Mouse (Mus musculus): ENCODE data around the gene Slc25a21. TPM values are rescaled to one million over a fixed set of nuclear protein-coding genes. Genes with fewer than 3 reads are reported as not detected.

Slc25a21 gene
- polyA plus RNA-seq, 1 experiment from 2014 or later: 3.2 TPM

- ATAC-seq (ENCODE audit: insufficient read depth, low FRiP score, low read depth): no peak
- WGBS: 86% methylated on average over 6 of the region's 6 CpGs
These were observed 222.0 kb downstream of the Slc25a21 start for GRCm38 (mm10) chr12:56975256-56975655.

GRCm38 (mm10) chr12:56963236-56963635, 234.0 kb downstream of the Slc25a21 start:
- no peaks in the 10 kb centered on the region for H3K36me3 ChIP-seq
- H3K4me1 ChIP-seq: 0 out of 2 replicates have a peak, but pooled peaks cover 8% of the 10 kb centered on the region
- H3K27me3 ChIP-seq (replicated peaks): no peaks in the 10 kb centered on the region
- H3K9ac ChIP-seq: no peak overlapping the region
- no peak for ATAC-seq (ENCODE audit: insufficient read depth, low FRiP score, low read depth)
- no peaks in the 10 kb centered on the region for H3K9me3 ChIP-seq
- WGBS: 41% methylated on average over 4 of the region's 4 CpGs
- H3K4me2 ChIP-seq: no peak overlapping the region
- H3K27ac ChIP-seq: no peak overlapping the region
- no peak overlapping the region for H3K4me3 ChIP-seq (replicated peaks)

More at GRCm38 (mm10) chr12:56975256-56975655, 222.0 kb downstream of the Slc25a21 start:
- H3K27ac ChIP-seq: no peak overlapping the region
- H3K9ac ChIP-seq: no peak overlapping the region
- no peak overlapping the region for H3K4me3 ChIP-seq (replicated peaks)
- H3K9me3 ChIP-seq: no peaks in the 10 kb centered on the region
- H3K27me3 ChIP-seq (replicated peaks): no peaks in the 10 kb centered on the region
- H3K36me3 ChIP-seq: no peaks in the 10 kb centered on the region
- no peak overlapping the region for H3K4me2 ChIP-seq
- no peaks in the 10 kb centered on the region for H3K4me1 ChIP-seq

- H3K4me3 ChIP-seq (replicated peaks): peak overlapping the region; percentile 14; the same call in 1 of the 2 replicates
- no peak; the same call in 1 of the 2 replicates for ATAC-seq (ENCODE audit: insufficient read depth, low FRiP score, low read depth)
These were observed 237.8 kb downstream of the Slc25a21 start for GRCm38 (mm10) chr12:56959230-56960051.

DNA sequence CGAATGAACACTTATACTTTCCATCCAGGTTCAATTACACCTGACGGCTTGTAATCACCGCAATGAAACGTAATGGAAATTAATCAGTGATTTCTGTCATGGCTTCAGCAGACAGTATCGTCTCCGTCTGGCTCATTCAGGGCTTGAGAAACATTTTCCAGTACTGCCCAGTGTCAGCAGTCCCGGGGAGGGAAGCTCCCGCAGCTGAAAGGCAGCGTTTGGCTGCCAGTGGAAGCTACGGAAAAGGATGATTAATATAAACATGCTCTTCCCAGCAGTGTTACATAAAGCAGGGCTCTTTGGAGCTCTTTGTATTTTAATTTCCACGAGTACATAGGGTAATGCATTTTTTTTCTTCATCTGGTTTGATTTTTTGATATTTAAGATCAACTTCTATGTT, 239.0 kb downstream of the Slc25a21 start:
- Histone ChIP-seq H3K4me1 (0 out of 2 replicates have a peak, but pooled peaks cover 10% of the 10 kb centered on the region), H3K9me3 (no peaks in the 10 kb centered on the region), H3K4me3 (replicated peaks) (no peak overlapping the region), H3K9ac (no peak overlapping the region), H3K4me2 (peak overlapping the region; percentile 29; the same call in 1 of the 2 replicates), H3K36me3 (no peaks in the 10 kb centered on the region), H3K27me3 (replicated peaks) (no peaks in the 10 kb centered on the region), H3K27ac (no peak overlapping the region)
- ATAC-seq (ENCODE audit: insufficient read depth, low FRiP score, low read depth): no peak
- WGBS: 29% methylated on average over 11 of the region's 11 CpGs

More at GRCm38 (mm10) chr12:56959230-56960051, 237.8 kb downstream of the Slc25a21 start:
- Histone ChIP-seq H3K27ac (no peak overlapping the region), H3K4me1 (0 out of 2 replicates have a peak, but pooled peaks cover 10% of the 10 kb centered on the region), H3K9me3 (no peaks in the 10 kb centered on the region), H3K4me2 (peak overlapping the region; percentile 42), H3K36me3 (no peaks in the 10 kb centered on the region), H3K27me3 (replicated peaks) (no peaks in the 10 kb centered on the region), H3K9ac (no peak overlapping the region)
- WGBS: 27% methylated on average over 9 of the region's 9 CpGs

DNA sequence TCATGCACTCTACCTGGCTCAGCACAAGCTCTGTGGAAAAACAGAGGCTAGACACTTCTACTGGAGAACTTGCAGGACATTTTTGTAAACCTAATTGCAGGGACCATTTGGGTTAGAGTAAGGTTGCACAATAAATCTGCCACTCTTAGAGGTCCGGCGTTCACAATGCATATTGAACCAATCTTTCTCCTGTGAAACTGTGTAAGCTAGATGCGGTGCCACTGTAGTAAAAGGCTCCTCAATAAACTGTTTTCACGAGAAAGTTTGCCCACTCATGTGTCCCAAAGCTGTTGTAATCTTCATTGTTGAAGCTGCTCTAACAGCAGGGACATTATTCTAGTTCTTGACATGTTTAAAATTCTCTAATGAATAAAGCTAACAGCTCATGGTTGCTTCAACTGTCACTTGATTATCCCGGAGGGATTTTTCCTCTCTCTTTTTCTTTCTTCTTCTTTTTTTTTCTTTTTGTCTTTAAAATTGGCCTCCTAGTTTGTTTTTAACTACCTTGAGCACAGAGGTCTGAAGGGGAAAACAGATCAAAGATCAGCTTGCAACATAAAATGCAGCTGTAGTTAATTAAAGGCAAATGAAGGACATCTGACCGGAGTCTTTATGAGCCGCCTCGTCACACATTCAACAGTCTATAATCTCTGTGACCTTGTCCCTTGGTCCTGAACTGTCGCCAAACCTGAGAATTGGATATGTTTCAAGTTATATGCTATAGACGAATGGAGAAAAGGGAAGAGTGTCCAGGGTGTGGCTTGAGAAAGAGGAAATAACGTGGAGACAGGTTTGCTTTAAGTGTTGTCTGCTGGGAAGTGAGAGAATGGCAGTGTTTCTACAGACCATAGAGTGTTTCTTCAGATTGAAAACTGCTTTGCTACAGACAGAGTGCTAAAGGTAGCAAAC, 245.3 kb downstream of the Slc25a21 start:
- no peak overlapping the region for H3K4me3 ChIP-seq (replicated peaks)
- no peaks in the 10 kb centered on the region for H3K4me1 ChIP-seq
- WGBS: 59% methylated on average over 11 of the region's 11 CpGs
- no peaks in the 10 kb centered on the region for H3K27me3 ChIP-seq (replicated peaks)
- H3K9ac ChIP-seq: no peak overlapping the region
- H3K4me2 ChIP-seq: no peak overlapping the region
- no peak for ATAC-seq (ENCODE audit: insufficient read depth, low FRiP score, low read depth)
- H3K36me3 ChIP-seq: no peaks in the 10 kb centered on the region
- no peaks in the 10 kb centered on the region for H3K9me3 ChIP-seq
- H3K27ac ChIP-seq: no peak overlapping the region

GRCm38 (mm10) chr12:56944265-56944664, 253.0 kb downstream of the Slc25a21 start:
- H3K4me3 ChIP-seq (replicated peaks): no peak overlapping the region
- WGBS: 86% methylated on average over 1 of the region's 1 CpGs
- ATAC-seq (ENCODE audit: insufficient read depth, low FRiP score, low read depth): no peak
- no peaks in the 10 kb centered on the region for H3K27me3 ChIP-seq (replicated peaks)
- H3K27ac ChIP-seq: no peak overlapping the region
- H3K4me1 ChIP-seq: no peaks in the 10 kb centered on the region
- H3K4me2 ChIP-seq: no peak overlapping the region
- no peak overlapping the region for H3K9ac ChIP-seq
- no peaks in the 10 kb centered on the region for H3K36me3 ChIP-seq
- no peaks in the 10 kb centered on the region for H3K9me3 ChIP-seq

DNA sequence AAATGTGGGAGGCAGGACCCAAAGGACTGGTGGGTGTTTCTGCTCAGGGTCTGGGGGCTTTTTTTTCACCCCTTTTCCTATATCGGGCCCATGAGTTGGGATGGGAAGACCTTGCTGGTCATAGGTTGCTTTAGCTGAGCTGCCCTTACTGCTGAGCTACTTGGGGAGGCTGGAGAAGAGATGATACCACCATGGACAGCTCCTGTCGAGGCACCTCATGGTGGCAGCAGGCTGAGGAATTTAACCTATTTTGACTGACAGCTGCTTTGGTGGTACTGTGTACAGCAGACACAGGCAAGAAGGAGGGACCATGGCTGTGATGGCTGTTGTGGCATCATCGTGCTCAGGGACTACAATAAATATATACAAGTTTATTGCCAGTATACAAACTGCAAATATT, 256.4 kb downstream of the Slc25a21 start:
- WGBS: 63% methylated on average over 3 of the region's 3 CpGs
- no peak for ATAC-seq (ENCODE audit: insufficient read depth, low FRiP score, low read depth)
- no peaks in the 10 kb centered on the region for H3K9me3 ChIP-seq
- H3K27ac ChIP-seq: no peak overlapping the region
- H3K4me3 ChIP-seq (replicated peaks): no peak overlapping the region
- H3K4me1 ChIP-seq: no peaks in the 10 kb centered on the region
- no peaks in the 10 kb centered on the region for H3K36me3 ChIP-seq
- H3K4me2 ChIP-seq: no peak overlapping the region
- H3K9ac ChIP-seq: no peak overlapping the region
- H3K27me3 ChIP-seq (replicated peaks): no peaks in the 10 kb centered on the region

- no peak overlapping the region for H3K9ac ChIP-seq
- H3K4me3 ChIP-seq (replicated peaks): no peak overlapping the region
- H3K27me3 ChIP-seq (replicated peaks): no peaks in the 10 kb centered on the region
- no peak overlapping the region for H3K27ac ChIP-seq
- no peak for ATAC-seq (ENCODE audit: insufficient read depth, low FRiP score, low read depth)
- H3K36me3 ChIP-seq: no peaks in the 10 kb centered on the region
- H3K4me1 ChIP-seq: no peaks in the 10 kb centered on the region
- WGBS: 78% methylated on average over 6 of the region's 6 CpGs
- H3K9me3 ChIP-seq: no peaks in the 10 kb centered on the region
- H3K4me2 ChIP-seq: no peak overlapping the region
These were observed 279.1 kb downstream of the Slc25a21 start for GRCm38 (mm10) chr12:56918145-56918544.

GRCm38 (mm10) chr12:56906476-56906875, 290.8 kb downstream of the Slc25a21 start:
- no peak for ATAC-seq (ENCODE audit: insufficient read depth, low FRiP score, low read depth)
- H3K9me3 ChIP-seq: no peaks in the 10 kb centered on the region
- H3K27me3 ChIP-seq (replicated peaks): no peaks in the 10 kb centered on the region
- H3K4me1 ChIP-seq: no peaks in the 10 kb centered on the region
- H3K36me3 ChIP-seq: no peaks in the 10 kb centered on the region
- WGBS: 60% methylated on average over 5 of the region's 5 CpGs
- no peak overlapping the region for H3K9ac ChIP-seq
- H3K4me2 ChIP-seq: no peak overlapping the region
- H3K27ac ChIP-seq: no peak overlapping the region
- H3K4me3 ChIP-seq (replicated peaks): no peak overlapping the region

GRCm38 (mm10) chr12:56905652-56906305, 291.5 kb downstream of the Slc25a21 start:
- Histone ChIP-seq H3K4me1 (no peaks in the 10 kb centered on the region), H3K27ac (no peak overlapping the region), H3K9me3 (no peaks in the 10 kb centered on the region), H3K4me2 (no peak overlapping the region), H3K4me3 (replicated peaks) (no peak overlapping the region), H3K36me3 (no peaks in the 10 kb centered on the region), H3K9ac (no peak overlapping the region), H3K27me3 (replicated peaks) (no peaks in the 10 kb centered on the region)
- no peak for ATAC-seq (ENCODE audit: insufficient read depth, low FRiP score, low read depth)
- WGBS: 42% methylated on average over 9 of the region's 9 CpGs

GRCm38 (mm10) chr12:56905222-56905621, 292.1 kb downstream of the Slc25a21 start:
- Histone ChIP-seq H3K36me3 (no peaks in the 10 kb centered on the region), H3K9me3 (no peaks in the 10 kb centered on the region), H3K4me1 (no peaks in the 10 kb centered on the region), H3K4me2 (no peak overlapping the region), H3K27ac (no peak overlapping the region), H3K4me3 (replicated peaks) (no peak overlapping the region), H3K9ac (no peak overlapping the region), H3K27me3 (replicated peaks) (no peaks in the 10 kb centered on the region)
- ATAC-seq (ENCODE audit: insufficient read depth, low FRiP score, low read depth): no peak
- WGBS: 56% methylated on average over 7 of the region's 7 CpGs
